Mouse (Mus musculus) urinary bladder, postnatal 36 days (tissue): ENCODE results near the gene Arl15.

Experiments
- DNase-seq, 2 experiments: peaks; one replicate each; pipeline ENCODE4 v3.0.0; 2022; ENCODE audit warnings: low spot score in 2 of 2, mixed read lengths in 1 of 2

Arl15 gene

GRCm38 (mm10) chr13:114091231-114091630, 296.9 kb downstream of the Arl15 start:
- no peak for DNase-seq

- peak in 1 of 2 experiments; percentile 12 for DNase-seq
Observed at GRCm38 (mm10) chr13:114094151-114094875, 300.0 kb downstream of the Arl15 start.

GRCm38 (mm10) chr13:114095440-114095839, 301.1 kb downstream of the Arl15 start:
- DNase-seq = no peak

- DNase-seq = no peak
Observed at GRCm38 (mm10) chr13:114096386-114096785, 302.1 kb downstream of the Arl15 start.

GRCm38 (mm10) chr13:114101155-114101554, 306.9 kb downstream of the Arl15 start:
- no peak for DNase-seq

GRCm38 (mm10) chr13:114106083-114106482, 311.8 kb downstream of the Arl15 start:
- DNase-seq = no peak

GRCm38 (mm10) chr13:114107499-114107898, 313.2 kb downstream of the Arl15 start:
- no peak for DNase-seq

GRCm38 (mm10) chr13:114109441-114109840, 315.1 kb downstream of the Arl15 start:
- DNase-seq = no peak

- no peak for DNase-seq
Observed at GRCm38 (mm10) chr13:114109845-114110244, 315.5 kb downstream of the Arl15 start.

GRCm38 (mm10) chr13:114113516-114113915, 319.2 kb downstream of the Arl15 start:
- DNase-seq = no peak

- no peak for DNase-seq
Observed at GRCm38 (mm10) chr13:114114586-114114985, 320.3 kb downstream of the Arl15 start.

GRCm38 (mm10) chr13:114115106-114115505, 320.8 kb downstream of the Arl15 start:
- no peak for DNase-seq

- no peak for DNase-seq
Observed at GRCm38 (mm10) chr13:114118104-114118830, 324.0 kb downstream of the Arl15 start.

- DNase-seq = peak in 1 of 2 experiments; percentile 15
Observed at GRCm38 (mm10) chr13:114119816-114120215, 325.5 kb downstream of the Arl15 start.

- no peak for DNase-seq
Observed at GRCm38 (mm10) chr13:114121591-114121990, 327.3 kb downstream of the Arl15 start.

GRCm38 (mm10) chr13:114123391-114123790, 329.1 kb downstream of the Arl15 start:
- DNase-seq = no peak

GRCm38 (mm10) chr13:114124385-114124784, 330.1 kb downstream of the Arl15 start:
- DNase-seq = no peak

- DNase-seq = no peak
Observed at GRCm38 (mm10) chr13:114124991-114125390, 330.7 kb downstream of the Arl15 start.

- no peak for DNase-seq
Observed at GRCm38 (mm10) chr13:114128366-114128765, 334.1 kb downstream of the Arl15 start.

GRCm38 (mm10) chr13:114129986-114130385, 335.7 kb downstream of the Arl15 start:
- no peak for DNase-seq

- DNase-seq = no peak
Observed at GRCm38 (mm10) chr13:114130566-114131319, 336.4 kb downstream of the Arl15 start.

- DNase-seq = no peak
Observed at GRCm38 (mm10) chr13:114138921-114139320, 344.6 kb downstream of the Arl15 start.
